Mouse (Mus musculus) cortical plate, adult 2 months (tissue): ENCODE results near the gene Zfp423.

Experiments
- CTCF ChIP-seq: fragments of 200-500 bp; IDR thresholded peaks from 2 replicates; pipeline ENCODE4 v1.5.1; 2011; ENCODE audit warnings: mild to moderate bottlenecking, control low read depth, low read length; ENCODE audit not compliant: insufficient read depth; ENCODE audit errors: extremely low read depth
- POLR2A ChIP-seq: fragments of 200-500 bp; IDR thresholded peaks from 2 replicates; pipeline ENCODE4 v1.6.1; 2011; ENCODE audit warnings: mild to moderate bottlenecking, low read length, control low read depth; ENCODE audit not compliant: insufficient read depth; ENCODE audit errors: extremely low read depth

DNA sequence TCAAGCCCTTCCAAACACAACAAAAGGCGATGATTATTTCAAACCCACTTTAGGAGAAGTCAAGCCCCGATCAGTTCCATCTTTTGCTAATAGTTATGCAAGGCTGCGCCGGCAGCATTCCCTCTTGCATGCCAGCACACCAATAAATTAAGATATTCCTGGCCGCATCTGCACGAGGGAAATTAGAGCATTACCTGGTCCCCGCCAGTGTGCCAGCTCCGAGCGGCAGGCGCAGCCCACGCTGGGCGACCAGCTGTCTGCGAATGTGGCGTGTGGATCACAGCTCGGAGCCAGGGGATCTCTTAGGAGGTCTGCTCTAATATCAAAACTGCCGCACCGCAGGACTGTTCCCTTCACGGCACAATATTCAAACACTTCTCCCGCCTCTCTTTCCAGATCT, 217.4 kb downstream of the Zfp423 start:
- TF ChIP-seq CTCF (no peak), POLR2A (no peak)
